Mouse (Mus musculus): ENCODE data around the gene Tspan3. TPM values are rescaled to one million over a fixed set of nuclear protein-coding genes. Genes with fewer than 3 reads are reported as not detected.

Gene Tspan3
- total RNA-seq, 2 experiments from 2014 or later: 14.0 to 16.8 TPM

DNA sequence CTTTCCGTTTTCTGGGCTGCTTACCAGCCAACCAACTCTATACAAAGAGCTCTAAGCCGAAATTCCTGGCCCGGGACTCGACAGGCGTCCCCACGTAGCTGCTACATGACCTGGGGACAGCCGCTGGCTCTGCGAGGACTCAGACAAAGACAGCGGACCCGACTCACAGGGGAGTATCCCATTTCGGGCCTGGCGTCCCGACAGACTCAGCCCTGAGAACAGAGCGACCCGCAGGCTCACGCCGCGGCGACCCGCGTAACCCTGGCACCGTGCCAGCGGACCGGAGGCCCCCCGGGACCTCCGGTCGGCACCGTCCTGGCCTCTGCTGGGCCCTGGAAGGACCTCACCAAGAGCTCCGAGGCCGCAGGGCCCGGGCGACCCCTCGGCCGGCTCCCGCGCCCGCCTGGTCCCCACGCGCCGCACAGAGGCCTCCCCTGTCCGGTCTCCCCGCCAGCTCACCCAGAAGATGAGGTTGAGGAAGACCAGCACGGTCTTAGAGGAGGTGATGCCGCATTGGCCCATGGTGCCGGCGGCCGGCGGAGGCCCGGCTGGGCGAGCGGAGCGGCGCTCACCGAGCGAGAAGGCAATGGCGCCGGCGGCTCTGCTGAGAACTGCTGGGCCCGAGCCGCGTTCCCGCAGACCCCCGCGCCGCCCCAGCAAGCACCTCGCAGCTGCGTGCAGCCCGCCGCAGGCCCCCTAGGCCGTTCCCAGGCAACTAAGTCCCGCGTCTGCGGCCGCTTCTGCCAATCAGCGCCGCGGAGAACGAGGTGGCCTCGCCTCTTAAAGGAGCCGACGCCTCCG, 4.7 kb downstream of the Tspan3 start:
- peak; percentile 98 for ATAC-seq (replicated peaks; ENCODE audit: low FRiP score, low TSS enrichment, poor library complexity, severe bottlenecking)

DNA sequence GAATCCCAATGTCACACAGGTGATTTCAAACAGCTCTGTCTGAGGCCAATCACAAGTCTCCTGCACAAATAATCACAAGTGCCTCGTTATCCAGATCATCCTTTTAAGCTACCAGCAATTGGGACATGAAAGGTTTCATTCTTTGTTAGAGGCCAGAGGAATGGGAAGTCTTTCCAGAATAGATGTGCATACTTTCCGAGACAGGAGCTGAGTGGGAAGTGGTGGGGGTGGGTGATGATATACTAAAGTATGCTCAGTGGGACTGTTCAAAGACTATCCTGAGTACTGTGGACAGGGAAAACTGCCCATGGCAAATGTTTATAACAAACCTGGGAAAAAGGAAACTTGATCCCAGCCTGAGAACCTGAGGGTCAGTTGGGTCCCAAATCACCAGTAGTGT, 5.8 kb downstream of the Tspan3 start:
- no peak for ATAC-seq (replicated peaks; ENCODE audit: low FRiP score, low TSS enrichment, poor library complexity, severe bottlenecking)

DNA sequence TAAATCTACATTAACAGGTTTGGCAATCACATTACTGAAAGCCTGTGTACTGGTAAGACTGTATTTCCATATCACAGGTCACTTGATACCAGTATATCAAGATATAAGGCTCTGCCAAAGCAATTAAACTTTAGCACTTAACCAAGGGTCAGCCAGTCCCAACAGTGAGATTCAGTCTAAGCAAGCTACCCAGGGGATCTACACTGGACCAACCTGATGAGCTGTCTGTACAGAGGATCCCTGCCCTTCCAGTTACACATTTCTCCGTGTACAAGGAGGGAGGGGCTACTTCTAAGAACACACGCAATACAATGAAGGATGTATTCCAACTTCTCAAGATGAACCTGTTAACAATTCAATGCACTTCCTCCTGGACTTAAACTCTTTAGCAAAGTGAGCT, 7.2 kb downstream of the Tspan3 start:
- no peak for ATAC-seq (replicated peaks; ENCODE audit: low FRiP score, low TSS enrichment, poor library complexity, severe bottlenecking)

DNA sequence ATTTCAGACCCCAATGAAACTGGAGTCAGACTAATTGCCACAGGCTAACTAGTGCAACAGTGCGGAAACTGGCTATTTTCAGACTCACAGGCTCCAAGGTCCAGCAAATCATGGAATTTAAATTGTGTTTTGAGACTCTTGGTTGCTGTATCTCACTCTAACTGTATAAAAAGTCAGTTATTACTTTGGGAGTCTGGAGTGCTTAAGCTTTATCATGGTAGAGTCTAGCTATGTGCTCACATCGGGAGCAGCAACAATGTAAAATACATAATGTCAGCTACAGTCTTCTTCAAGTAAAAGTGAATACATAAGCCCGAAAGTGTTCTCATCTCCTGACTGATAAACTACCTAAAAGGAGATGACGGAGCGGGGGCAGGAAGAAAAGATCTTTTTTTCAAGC, 10.7 kb downstream of the Tspan3 start:
- ATAC-seq (replicated peaks; ENCODE audit: low FRiP score, low TSS enrichment, poor library complexity, severe bottlenecking): no peak

DNA sequence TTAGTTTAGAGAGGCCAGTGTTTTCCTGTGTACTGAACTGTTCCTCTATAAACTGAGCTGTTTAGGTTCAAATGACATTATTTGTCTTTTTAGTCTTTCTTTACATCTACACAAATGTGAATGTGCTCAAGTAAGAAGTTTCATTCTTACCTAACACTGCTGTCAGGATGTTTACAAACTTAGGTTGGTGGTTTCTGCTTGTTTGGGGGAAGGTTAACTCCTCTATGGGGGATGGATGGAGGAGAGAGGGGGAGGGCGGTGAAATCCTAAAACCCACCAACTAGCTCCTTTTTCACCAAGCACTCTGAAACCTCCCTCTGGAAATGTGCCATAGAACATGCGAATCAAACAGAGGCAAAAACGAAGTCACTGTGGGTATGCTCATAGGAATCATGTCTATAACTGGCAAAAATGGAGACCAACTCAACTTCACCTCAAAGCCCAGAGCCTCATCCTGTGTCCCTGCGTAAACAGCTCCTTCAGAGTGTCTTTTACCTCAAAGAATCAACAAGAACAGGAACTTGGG, 12.7 kb downstream of the Tspan3 start:
- no peak for ATAC-seq (replicated peaks; ENCODE audit: low FRiP score, low TSS enrichment, poor library complexity, severe bottlenecking)

DNA sequence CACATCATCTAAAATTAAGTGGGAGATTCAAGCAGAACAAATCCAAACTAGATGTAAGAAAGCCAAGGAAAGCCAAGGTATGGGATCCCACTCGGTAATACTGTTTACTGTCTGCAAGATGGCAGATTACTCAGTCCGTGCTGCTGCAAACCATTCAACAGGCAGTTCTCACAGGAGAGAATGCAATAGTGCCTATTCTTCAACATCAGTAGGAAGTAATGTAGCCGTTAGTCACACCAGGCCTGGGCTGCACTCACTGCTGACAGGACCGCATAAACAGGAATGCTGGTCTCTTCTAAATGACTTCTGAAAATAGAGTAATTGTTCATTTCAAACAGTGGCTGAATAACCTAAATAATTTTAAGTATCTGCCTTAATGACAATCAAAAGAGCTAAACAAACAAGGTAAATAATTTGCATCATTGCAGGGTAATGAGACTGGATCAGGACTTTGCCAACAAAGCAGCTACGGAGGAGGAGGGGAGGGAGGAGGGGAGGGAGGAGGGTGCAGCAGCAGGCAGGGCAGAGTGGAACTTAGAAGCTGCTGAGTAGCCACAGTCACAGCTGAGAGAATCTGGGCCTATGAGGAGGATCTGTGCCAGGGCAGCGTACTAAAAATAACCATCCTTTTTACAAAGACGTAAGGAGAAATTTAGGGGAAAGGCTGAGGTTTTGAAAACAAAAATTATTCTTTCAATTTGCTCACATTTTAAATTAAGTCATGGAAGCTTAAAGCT, 13.4 kb downstream of the Tspan3 start:
- no peak for ATAC-seq (replicated peaks; ENCODE audit: low FRiP score, low TSS enrichment, poor library complexity, severe bottlenecking)

DNA sequence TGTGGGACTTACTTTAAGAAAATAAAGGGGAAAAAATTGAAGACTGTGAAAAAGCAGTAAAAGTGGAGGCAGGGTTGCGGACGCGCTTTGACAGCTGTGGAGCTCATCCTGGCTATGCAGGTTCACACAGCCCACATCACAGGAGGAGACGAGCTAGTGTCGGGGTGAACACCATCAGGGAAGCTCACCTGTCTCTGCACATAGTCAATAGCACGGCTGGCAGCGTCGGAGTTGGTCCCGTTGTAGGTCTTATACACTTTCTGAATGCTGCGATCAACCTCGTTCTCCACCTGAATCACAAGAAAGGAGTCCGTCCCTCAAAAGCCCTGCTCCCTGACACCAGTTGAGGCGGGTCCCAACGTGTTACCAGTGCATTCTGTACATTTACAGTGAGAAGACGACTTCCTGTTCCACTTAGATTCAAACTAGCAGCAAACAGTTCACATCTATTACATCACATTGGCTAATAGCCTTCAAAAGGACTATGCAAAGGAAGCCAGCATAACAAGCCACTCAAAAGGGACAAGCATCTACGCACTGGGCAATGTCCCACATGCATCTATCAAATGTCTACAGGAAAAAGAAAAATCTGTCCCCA, 18.9 kb downstream of the Tspan3 start:
- no peak for ATAC-seq (replicated peaks; ENCODE audit: low FRiP score, low TSS enrichment, poor library complexity, severe bottlenecking)

DNA sequence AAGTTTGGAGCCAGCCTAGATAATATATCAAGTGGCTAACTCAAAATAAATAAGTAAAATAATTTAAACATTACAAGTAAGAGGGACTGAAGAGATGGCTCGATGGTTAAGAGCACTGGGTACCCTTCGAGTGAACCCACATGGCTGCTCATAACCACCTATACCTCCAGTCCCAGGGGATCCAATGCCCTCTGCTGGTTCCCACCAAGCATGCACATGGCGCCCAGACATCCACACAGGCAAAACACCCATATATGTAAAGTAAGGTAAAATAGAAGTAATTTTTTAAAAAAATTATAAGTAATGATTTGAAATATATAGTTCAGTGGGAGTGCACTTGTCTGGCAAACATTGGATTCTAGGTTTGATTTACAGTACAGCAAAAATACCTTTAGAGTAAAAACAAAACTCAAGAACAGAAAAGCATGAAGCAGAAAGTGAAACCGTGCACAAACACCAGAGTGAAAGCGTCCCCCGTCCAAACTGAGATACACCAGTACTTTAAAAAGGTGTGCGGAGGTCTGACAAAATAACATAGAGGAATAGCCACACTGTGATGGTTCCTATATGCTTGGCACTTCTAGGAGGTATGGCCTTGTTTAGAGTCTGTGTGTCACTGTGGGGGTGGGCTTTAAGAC, 20.8 kb downstream of the Tspan3 start:
- ATAC-seq (replicated peaks; ENCODE audit: low FRiP score, low TSS enrichment, poor library complexity, severe bottlenecking): no peak

DNA sequence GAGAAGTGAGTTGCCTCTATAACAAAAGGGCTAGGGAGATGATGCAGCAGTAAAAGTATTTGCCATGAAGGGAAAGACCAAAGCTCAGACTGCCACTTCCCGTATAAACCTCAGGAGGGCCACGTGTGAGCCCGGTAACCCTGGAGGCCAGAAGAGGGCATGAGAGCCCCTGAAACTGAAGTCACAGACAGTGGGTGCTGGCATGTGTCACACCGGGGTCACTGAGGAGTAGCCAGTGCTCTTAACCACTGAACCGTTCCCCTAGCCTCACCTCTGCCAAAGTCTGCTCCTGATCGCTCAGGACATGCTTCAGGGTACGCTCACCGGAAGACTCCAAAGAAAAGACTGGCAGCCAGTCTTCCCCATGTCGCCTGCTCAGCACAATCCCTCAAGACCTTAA, 23.5 kb downstream of the Tspan3 start:
- ATAC-seq (replicated peaks; ENCODE audit: low FRiP score, low TSS enrichment, poor library complexity, severe bottlenecking): no peak

DNA sequence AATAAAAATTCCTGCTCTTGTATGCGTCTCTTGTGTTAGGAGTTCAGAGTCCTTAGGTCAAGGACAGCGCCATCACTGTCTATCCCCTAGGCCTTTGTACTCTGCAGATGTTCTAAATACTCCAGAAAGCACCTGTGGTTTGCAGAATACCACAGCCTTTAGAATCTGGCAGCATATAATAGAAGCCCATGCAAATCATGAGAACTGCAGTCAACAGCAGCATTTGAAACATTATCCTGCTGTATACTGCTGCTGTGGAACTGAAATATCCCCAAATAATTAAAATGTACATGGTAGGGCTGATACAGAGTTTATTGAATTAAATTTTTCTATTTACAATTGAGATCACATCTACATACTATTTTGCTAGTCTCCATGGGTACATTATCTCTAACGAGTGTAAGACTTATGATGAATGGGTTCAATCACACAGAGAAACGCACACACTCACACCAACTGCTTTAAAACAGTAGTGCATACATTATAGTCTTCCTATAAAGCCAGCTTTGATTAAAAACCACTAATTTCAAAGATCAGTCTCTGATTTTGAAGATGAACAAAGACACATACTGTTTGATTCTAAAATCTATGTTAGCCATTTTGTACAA, 29.6 kb downstream of the Tspan3 start:
- ATAC-seq (replicated peaks; ENCODE audit: low FRiP score, low TSS enrichment, poor library complexity, severe bottlenecking): no peak

DNA sequence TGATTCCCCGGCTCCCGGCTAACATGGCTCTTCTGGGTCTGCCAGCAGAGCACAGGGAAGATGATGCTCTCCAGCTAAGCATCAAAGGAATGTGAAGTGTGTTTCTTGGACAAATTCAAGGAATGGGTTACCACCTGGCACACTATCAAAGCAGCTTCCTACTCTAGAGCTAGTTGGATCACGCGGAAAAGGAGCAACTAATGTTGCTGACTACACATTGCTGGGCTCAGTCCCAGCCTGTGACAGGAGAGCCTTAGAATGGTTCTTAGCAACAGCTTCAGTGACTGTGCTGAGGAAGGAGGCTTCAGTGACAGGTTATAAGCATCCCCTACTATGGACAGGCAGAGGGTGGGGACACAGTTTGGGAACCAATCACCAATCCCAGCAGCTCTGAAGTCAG, 30.7 kb downstream of the Tspan3 start:
- ATAC-seq (replicated peaks; ENCODE audit: low FRiP score, low TSS enrichment, poor library complexity, severe bottlenecking): no peak

DNA sequence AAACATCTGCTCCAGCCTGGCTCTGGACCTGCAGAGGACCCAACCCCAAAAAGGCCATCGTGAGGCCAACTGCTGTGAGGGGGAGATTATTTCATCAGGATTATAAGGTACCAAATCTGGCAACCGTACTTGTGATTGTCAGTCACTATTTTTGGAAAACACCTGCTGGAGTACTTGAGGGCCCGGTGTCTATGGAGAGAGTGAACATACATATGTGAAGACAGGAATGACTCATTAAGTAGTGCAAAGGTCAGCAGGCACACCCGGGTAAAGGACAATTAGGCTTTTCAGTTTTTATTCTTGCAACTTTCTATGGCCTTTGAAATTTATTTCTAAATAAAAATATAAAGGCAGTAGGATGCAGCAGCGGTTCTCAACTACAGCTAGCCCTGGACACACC, 31.3 kb downstream of the Tspan3 start:
- no peak for ATAC-seq (replicated peaks; ENCODE audit: low FRiP score, low TSS enrichment, poor library complexity, severe bottlenecking)

DNA sequence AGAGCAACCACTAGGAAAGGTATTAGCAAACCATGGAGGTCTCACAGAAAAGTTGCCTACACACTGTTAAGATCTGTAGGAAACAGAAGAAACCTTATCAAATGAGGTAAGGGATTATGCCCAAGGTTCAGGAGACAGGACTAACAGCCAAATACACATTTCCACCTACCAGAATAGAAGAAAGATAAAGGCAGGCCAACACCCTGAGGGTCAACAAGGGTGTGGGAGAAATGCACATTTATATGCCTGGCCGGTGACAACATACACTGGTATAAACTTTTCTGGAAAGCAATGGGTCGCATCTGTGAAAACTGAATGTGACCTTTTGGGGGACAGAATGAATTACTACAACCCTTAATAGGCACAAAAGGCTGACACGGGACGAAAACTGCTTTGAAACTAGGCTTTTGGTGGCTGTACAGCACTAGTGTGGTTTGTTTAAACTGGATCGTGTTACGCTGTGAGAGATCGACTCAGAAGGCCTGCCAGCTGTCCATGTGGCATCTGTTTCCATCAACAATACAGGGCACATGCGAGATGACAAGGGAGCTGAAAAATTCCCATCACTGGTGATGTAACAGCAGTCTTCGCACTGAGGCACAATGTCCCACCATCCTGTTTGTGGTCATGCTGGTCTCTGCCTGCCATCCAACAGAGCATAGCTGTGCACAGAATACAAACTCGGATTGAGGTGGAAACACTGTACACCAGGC, 33.3 kb downstream of the Tspan3 start:
- ATAC-seq (replicated peaks; ENCODE audit: low FRiP score, low TSS enrichment, poor library complexity, severe bottlenecking): no peak

DNA sequence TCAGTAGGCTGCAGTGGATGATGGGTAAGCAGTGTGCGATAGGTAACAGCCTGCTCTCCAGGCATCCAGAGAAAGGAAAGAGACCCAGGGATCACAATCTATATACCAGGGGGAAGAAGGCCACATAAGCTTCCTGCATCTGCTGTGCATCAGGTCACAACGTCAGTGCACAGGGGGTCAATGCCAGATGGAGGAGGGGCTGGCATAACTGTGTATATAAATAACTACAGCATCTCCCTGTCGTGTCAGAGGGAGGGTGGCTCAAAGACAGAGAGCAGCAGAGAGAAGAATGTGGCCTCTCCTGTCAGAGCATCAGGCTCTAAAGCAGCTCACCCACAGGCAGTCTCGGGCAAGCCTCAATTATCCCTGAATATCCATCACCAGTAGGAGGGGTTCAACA, 34.7 kb downstream of the Tspan3 start:
- no peak for ATAC-seq (replicated peaks; ENCODE audit: low FRiP score, low TSS enrichment, poor library complexity, severe bottlenecking)

DNA sequence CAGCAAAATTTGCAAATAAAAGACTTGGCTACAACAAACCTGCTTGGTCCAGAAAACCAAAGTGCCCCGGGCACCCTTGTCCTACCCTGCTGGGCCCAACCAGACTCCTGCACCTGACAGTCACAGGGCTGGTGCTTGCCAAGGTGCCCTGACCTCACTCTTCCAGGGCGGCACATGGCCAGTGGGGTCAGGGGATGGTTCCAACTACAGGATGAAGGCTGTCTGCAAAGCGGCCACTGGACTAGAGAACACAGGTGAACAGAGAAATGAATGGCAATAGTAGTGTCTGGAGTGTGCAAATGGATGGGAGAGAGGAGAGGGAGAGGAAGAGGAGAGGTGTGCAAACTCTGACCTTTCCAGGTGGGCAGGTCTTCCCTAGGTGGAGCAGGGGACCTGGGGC, 35.3 kb downstream of the Tspan3 start:
- no peak for ATAC-seq (replicated peaks; ENCODE audit: low FRiP score, low TSS enrichment, poor library complexity, severe bottlenecking)

DNA sequence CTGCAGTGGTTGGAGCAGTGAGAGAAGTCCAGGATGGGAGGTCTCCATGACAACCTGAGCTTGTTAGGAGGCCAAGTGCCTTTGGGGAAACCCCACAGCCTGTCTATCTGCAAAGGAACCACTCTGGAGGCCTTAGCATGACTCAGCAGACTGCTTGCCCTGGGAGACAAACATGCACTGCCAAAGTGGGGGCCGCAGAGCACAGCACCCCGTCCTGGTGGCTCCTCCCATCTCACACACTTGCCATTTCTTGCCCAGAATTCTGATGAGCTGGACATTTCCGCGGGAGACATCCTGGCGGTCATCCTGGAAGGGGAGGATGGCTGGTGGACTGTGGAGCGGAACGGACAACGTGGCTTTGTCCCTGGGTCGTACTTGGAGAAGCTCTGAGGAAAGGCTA, 36.9 kb downstream of the Tspan3 start:
- peak; percentile 36; the same call in 1 of the 2 replicates for ATAC-seq (replicated peaks; ENCODE audit: low FRiP score, low TSS enrichment, poor library complexity, severe bottlenecking)

DNA sequence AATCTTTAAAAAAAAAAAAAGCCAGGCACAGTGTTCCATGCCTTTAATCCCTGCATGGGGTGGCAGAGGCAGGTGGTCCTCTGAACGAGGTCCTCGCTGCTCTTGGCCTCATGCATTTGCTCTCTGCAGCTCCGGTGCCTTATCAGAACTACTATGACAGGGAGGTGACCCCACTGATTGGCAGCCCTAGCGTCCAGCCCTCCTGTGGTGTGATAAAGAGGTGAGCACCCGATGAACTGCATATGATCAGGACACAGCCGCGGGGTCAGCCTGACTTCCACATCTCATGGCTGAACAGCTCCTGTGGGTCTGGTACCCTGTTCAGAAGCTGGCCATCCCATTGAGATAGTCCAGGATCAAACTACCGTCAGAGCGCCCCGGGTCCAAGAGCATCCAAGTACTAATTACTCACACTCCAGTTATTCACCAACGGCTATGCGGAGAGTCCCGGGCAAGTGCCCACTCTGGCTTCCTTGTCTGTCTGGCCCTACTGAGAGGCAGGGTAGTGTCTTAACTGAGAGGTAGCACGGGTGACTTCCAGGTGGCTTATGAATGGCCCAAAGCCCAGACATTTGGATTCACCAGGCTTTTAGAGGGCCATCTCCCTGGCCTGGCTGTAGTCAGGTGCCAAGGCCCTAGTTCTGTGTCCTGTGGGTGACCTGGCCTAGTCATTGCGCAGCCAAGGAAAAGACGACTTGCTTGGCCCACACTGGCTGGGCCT, 38.7 kb downstream of the Tspan3 start:
- ATAC-seq (replicated peaks; ENCODE audit: low FRiP score, low TSS enrichment, poor library complexity, severe bottlenecking): no peak

DNA sequence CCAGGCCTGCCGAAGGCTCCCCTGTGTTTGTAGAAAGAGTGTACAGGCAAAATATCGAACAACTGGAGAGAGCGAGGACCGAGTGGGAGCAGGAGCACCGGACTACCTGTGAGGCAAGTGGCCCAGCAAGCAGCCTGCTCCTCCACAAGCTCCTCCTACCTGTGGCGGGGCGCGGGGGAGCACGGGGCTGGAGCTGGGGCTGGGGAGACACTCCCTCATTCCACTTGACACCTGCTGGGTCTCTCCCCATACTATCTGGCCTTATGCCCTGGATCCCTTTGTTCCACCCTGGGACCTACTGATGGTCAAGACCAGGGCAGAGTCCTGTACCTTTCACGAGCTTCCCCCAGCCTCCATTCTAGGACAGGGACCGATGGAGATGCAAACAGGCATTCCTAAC, 40.7 kb downstream of the Tspan3 start:
- ATAC-seq (replicated peaks; ENCODE audit: low FRiP score, low TSS enrichment, poor library complexity, severe bottlenecking): no peak
